Mouse (Mus musculus) right cerebral cortex, postnatal 10 days (tissue): ENCODE data around the gene Tspan4.

Source experiments
- DNase-seq, 2 experiments: peaks; one replicate each; pipeline ENCODE4 v3.0.0; 2021; ENCODE audit warnings: low spot score in 2 of 2

Gene Tspan4

DNA sequence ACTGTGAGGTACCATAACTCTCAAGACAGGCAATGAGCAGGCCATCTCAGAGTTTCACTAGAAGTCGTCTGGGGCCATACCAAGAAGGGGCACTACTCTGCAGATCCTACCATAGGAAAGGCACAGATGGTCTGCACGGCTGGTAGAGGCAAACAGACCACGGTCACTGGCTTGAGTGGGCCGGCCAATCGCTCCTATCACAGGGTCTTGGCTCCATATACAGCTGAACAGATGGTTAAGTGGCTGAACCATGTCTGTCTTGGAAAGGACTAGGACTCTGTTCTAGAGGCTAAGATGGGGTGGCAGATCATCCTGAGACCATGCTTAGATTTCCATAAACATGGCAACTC lies 27.5 kb downstream of the Tspan4 start:
- DNase-seq: no peak

DNA sequence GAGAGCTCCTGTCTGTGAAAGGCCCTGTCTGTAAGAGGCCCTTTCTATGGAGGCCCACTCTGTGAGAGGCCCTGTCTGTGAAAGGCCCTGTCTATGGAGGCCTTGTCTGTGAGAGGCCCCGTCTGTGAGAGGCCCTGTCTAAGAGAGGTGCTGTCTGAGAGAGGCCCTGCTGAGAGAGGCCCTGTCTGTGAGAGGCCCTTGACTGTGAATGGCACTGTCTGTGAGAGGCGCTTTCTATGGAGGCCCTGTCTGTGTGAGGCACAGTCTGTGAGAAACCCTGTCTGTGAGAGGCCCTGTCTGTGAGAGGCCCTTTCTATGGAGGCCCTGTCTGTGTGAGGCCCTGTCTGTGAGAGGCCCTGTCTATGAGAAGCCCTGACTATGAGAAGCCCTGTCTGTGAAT lies 31.2 kb downstream of the Tspan4 start:
- no peak for DNase-seq

DNA sequence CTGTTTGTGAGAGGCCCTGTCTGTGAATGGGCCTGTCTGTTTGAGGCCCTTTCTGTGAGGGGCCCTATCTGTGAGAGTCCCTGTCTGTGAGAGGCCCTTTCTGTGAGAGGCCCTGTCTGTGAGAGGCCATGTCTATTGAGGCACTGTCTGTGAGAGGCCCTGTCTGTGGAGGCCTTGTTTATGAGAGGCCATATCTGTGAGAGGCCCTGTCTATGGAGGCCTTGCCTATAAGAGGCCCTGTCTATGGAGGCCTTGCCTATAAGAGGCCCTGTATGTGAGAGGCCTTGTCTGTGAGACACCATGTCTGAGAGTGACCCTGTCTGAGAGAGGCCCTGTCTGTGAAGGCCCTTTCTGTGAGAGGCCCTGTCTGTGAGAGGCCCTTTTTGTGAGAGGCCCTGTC lies 33.1 kb downstream of the Tspan4 start:
- no peak for DNase-seq

DNA sequence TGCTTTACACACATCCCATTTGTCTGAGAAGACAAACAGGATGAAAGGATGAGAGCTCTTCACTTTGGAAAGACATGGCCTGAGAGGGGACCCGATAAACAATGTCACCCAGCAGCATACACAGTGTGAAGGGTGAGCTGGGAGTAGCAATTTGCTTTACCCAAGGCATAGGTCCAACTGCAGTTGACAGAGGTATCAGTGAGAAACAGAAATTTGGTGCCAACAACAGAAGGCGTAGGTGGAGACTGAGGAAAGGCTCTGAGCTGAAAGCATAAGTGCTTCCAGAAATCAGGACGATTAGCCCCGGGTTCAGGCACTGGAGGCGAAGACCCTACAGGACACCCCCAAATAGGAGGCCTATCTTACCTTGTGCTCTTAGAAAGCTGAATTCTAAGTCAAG lies 35.2 kb downstream of the Tspan4 start:
- no peak for DNase-seq

DNA sequence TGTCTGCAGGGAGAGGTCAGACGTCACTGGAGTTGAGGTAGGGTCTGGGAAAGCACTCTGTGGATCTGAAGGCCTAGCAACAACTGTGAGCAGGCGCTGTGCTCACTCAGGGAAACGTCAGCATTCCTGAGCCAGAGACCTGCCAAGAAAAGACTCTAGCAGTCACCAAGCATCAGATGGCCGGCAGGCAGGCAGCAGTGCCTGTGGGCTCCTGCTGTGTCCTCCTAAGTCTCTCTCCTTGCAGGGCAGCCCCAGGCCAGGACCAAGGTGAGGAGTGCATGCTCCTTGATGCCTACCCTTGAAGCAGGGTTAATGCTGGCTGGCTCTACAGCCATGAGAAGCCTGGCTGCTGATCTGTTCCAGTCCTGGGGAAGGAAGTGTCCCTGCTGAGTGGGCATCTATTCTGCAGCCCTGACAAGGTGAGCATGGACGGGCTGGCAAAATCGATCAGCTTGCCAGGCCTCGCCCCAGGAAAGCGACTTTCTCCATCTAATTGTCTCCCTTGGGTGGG lies 35.7 kb downstream of the Tspan4 start:
- no peak for DNase-seq

DNA sequence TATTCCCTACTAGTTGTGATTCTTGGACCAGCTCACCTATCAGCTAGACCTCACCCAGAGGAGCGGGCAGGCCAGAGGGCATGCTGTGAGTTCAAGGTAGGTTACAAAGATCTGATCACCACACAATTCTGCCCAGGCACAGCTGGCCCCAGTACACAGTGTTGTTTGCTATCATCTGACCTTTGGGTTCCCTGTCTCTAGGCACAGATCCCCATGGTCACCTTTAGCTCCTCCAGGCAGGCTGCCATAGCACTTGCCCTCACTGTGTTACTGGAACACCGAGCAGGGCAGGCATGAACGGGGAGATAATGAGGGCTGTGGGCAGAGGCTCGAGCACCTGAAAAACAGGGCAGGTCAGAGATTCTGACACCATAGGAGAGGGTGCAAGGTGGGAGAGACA lies 42.6 kb downstream of the Tspan4 start:
- no peak for DNase-seq

DNA sequence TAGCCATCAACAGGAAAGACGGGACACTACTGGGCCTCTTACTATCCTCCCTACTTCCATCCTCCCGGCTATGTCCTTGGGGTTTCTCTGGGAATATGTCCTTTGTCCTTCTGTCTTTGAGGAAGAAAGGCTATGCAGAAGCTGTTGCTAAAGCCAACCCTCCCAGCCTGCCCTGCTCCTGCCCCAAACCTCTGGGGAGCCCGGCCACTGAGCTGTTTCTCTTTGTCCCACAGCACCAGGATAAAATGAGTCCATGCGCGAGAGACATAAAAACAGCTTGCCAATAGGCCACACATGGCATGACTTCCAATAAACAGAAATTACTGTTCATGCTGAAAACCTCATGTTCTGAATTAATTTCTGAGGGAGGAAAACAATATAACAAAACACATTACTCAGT lies 43.3 kb downstream of the Tspan4 start:
- DNase-seq: no peak

DNA sequence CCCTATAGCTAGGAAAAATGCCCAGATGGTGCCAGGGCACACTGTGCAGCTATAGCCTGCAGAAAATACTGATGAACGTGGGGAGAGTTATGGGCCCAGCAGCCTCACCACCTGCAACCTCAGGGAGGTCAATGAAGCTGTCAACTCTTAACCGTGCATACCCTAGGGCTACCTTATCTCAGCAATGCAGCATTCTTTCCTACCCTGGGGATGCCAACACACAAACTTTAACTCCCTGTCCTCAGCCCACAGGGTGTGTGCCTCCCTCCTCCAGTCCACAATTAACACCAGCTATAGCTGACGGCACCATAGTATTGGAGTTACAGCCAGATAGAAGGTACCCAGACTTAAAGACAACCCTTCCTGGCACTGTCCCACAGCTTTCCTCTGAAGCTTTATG lies 43.9 kb downstream of the Tspan4 start:
- no peak for DNase-seq

DNA sequence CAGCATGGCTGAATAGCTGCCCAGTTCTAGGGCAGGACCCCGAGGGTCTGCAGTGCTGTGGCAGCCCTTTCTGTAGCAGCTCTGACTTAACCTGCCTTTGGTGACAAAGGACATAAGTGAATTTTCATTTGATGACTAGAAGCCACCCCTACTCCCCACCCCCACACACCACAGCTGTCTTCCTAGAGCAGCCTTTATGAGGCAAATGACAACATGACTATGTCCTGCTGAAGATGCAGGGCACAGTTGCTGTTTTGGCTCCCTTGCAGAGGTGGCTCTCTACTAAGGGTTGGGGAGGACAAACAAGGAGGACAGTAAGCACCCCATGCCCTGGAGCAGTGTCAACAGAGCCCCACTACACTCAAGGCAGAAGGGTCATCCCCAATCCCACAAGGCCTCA lies 44.8 kb downstream of the Tspan4 start:
- DNase-seq: no peak

DNA sequence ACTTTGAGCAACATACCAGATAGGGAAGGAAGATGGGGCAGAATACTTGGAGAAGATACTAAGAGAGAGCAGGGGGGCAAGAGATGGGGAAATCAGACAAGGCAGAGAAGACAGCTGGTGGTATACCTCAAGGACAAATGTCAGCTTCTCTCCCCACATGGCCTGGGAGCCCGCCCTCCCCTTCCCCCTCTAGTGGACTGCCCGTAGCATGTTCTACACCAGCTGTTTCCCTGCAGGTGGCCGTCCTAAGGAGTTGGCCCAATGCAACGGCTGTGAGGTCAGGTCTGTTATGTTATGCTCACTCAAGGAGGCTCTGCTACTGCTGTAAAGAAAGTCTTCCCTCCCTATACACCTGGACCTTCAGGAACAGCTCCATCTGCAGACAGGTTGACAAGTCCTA lies 48.0 kb downstream of the Tspan4 start:
- DNase-seq: no peak

DNA sequence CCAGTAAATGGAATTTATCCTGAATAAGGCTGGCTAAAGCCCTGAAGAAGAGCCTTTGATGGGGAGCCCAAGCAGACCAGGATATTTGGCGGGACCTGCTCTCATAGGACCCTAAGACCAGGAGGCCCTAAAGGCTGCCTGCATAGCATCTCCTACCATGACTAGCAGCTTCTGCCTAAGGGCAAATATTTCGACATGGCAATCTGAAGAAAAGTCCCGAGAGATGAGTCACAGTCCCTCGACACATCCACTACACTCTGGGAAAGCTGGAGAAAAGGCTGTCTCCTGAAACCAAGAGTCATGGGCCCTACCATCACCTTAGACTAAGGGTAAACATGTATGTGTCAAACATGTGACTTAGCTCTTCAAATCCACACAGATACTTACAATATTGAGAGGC lies 49.2 kb downstream of the Tspan4 start:
- peak in 1 of 2 experiments; percentile 19 for DNase-seq

DNA sequence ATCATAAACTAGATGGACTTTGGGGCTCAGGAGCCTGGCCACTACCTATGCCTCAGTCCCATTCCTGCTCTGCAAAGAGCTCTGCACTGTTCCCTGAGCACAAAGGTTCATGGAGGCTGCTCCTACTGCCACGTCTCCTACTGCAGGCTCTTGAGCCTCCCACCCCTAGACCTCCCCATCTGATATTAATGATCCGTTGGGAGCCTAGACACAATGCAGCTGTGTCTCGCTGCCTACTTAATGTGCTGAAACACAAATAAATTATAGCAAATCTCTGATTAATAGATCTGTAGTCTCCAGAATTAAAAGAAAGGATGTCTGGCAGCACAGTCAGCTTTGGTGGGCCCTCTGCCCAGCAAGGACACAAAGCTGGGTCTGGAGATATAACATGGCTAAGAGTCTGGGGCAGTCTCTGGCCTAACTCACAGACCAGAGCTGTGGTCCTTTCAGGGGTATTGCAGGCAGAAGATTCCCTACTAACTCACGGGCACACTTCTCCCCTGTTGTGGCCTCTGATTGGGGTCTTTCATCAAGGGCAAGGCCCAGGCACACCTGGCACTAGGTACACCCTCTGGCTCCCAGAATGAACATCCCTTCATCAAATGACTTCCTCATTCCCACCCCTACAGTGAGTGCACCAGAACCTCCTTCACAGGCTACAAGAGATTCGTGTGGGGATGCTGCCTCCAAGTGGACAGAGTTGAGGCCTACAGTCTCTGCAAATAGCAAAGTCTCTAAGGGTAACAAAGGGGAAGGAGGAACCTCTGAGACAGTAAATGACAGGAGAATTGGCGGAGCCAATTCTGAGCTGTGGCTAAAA lies 49.9 kb downstream of the Tspan4 start:
- peak; percentile 85 to 89 for DNase-seq

DNA sequence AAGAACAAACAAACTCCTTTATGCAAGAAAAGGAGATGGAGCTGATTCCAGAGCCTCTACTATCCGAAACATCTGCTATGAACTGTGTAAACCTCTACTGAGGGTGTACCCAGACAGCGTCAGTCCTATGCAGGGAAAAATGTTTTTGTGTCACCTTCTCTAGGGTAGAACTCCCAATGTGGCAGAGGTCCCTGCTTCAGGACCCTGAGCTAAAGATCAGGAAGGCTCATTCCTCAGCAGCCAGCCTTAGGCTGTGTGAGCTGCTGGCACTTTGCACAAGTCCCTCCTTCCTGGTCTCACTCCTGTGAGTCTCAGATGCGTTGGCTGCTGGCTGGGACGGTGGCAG lies 50.5 kb downstream of the Tspan4 start:
- peak in 1 of 2 experiments; percentile 24 for DNase-seq

DNA sequence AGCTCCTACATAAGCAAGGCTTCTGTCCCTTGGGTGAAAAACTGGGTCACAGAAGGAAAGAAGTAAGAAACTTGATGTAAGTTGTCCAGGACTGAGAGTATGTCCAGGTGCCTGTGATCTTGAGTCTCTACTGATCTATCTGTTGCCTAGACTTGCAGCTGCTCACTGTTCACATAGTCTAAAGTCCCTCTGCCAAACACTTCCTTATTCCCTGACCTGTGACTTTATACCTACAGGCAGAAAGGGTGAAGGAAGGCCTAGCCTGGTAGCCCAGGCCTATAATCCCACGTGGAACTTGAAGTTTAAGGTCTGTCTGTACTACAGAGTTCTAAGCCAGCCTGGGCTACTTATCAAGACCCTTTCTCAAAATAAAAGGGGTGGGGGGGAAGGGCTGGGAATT lies 60.5 kb downstream of the Tspan4 start:
- DNase-seq: no peak

DNA sequence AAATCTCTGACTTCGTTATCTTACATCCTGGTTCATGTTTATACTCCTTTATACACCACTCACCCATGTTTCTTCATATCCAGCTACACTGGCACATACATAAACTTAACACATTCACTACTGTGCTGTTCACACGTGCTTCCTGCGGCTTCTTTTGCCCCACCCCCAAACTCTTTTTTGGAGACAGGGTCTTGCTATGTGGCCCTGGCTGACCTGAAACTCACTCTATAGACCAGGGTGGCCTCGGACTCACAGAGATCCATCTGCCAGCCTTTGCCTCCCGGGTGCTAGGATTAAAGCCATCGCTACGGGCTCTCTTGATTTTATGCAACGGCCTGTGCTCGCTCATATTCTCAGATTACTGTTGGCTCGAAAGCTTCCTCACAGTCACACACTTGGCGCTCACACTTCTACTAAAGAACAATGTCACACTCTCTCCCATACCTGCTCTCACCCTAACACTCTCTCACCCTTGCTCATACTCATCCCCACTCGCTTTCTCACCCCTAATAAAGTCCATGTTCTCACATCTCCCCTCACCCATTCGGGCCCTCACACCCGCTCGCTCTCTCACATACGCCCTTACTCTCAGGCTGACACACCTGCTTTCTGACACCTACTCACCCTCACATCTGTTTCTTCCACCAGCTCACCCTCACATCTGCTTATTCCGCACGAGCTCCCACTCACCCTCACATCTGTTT lies 64.0 kb downstream of the Tspan4 start:
- peak in 1 of 2 experiments; percentile 29 for DNase-seq

DNA sequence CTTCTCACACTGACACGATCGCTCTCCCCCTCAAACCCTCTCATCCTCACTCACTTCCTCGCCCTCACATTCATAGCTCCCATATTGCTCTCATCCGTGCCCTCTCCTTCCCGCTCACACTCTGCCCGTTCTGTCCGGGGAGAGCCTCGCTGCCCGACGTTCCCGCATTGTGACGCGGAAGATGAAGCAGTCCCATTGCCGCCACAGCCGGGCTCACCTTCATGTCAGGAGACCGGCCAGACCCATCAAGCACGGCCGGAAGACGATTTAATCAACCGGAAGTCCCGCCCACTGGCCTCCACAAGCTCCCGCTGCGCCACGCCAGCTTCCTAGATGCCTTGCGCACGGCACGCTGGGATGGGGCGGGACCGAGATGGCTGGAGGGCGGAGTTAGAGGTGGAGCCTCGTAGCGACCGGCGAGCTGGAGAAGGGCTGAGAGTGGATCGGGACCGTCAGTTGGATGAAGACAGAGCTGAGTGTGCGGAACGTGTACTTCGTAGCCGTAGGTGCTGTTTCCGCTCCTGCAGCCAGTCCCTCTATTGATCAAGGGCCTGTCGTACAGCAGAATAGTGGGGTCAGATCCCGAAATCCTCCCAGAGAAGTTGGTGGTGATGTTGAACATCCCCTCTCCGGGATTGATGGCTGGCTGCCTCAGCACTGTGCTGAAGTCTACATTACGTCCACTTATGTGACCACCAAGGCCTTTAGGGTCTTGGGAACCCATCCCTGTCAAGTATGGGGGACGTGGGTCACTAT lies 64.7 kb downstream of the Tspan4 start, which contains the start of gene Chid1:
Gene Chid1, minus strand, starts transcription at position 302 of the 756 bp plus-strand sequence.
- peak; percentile 98 for DNase-seq

DNA sequence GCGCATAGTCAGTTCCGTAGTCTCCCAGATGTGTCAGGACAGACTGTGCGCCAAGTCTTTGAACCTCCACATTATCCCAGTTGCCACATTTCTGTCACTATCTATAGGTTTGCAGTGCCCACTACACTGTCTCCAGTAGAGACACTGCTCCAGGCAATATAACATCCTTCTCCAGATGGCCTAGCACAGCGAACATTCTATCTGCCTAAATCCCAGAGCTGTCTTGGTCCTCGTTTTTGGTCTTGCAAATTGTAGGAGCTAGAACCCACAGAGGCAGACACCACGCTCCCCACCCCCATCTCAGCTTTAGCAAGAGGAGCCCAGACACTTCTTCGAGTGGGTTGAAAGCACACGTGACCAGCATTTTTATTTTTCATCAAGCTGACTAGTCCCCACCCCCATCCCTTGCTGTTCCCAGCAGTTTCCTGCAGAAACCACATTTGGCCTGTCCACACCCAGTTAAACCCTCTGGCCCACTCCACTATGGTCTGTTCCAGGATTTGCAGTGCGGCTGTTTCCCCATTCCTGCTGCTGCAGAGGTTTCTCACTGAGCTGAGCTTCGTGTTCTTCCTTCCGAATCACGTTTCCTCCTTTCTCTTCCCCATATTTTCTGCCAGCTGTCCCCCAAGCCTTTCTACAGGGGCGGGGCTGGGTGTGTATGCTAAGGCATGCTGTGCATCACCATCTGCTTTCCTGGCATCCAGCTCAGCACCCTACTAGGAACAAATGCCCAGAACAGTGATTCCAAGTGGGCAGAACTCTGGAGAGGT lies 65.5 kb downstream of the Tspan4 start:
- peak; percentile 79 to 87 for DNase-seq

DNA sequence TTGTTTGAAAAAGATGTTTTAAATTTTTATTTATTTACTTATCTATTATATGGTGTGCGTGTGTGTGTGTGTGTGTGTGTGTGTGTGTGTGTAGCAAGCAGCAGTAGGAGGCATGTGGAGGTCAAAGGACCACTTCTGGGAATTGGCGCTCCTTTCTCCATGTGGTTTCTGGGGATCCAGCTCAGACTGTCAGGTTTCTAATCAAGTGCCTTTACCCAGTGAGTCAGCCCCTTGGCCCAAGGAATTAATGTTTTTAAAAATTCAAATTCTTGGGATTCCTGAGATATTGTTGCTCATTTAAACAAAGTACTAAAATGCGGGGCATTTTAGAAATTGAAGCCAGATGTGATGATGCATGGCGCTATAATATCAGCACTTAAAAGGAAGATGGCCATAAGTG lies 66.6 kb downstream of the Tspan4 start:
- no peak for DNase-seq

DNA sequence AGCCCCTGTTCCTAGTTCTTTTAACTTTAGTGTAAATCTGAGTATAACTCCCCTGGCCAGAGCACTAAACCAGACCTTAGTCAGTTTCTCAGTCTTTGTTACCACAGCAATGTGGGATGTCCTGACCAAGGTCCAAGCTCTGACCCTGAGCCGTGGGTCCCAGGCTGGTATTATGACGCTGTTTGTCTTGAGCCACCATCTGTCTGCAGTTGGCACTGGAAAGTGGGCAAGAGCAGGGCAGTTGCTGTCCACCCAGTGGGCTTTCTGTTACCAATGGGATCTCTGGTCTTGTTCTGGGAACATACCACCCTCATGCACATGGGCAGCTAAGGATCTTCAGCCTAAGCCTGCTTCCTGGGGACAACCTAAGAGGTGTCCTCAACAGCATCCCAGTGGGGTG lies 67.5 kb downstream of the Tspan4 start:
- no peak for DNase-seq
